Comparison of ENCODE assay signal across 19 mouse cellular contexts in genomic region chr12:102057979-102058378, GRCm38 (mm10).
DNase-seq lines count a peak whose midpoint lies in the region; ATAC-seq lines count a peak whose summit lies in the region.
"Had no signal": no experiment of that assay in that cellular context is flagged by ENCODE, and none has a peak within 500 bp of the region (broad histone marks: within the 10 kb centered on the region; RNA-seq: fewer than 3 reads in every experiment).

No protein-coding gene starts in this region.

- H3K27me3 ChIP-seq in forebrain, embryonic 13.5 days: no peaks in the 10 kb centered on the region
- no peaks in the 10 kb centered on the region for H3K27me3 ChIP-seq in hindbrain, embryonic 12.5 days
- no peaks in the 10 kb centered on the region for H3K27me3 ChIP-seq in midbrain, embryonic 12.5 days
- H3K27me3 ChIP-seq: heart, embryonic 13.5 days had no signal

- peaks cover 19% of the 10 kb centered on the region for H3K4me1 ChIP-seq in forebrain, embryonic 13.5 days
- H3K4me1 ChIP-seq in hindbrain, embryonic 12.5 days: peaks cover 20% of the 10 kb centered on the region
- peaks cover 18% of the 10 kb centered on the region for H3K4me1 ChIP-seq in midbrain, embryonic 12.5 days

- H3K36me3 ChIP-seq in forebrain, embryonic 13.5 days (ENCODE audit: poor library complexity, severe bottlenecking): no peaks in the 10 kb centered on the region
- H3K36me3 ChIP-seq in hindbrain, embryonic 12.5 days: no peaks in the 10 kb centered on the region
- H3K36me3 ChIP-seq in midbrain, embryonic 12.5 days: no peaks in the 10 kb centered on the region
- H3K36me3 ChIP-seq: embryonic facial prominence, embryonic 10.5 days; heart, embryonic 13.5 days had no signal

- 12% methylated on average over 3 of the region's 3 CpGs for WGBS in forebrain, embryonic 13.5 days
- WGBS in hindbrain, embryonic 12.5 days: 40% methylated on average over 3 of the region's 3 CpGs
- WGBS in midbrain, embryonic 12.5 days: 40% methylated on average over 3 of the region's 3 CpGs

- peak; percentile 37; the same call in 1 of the 2 replicates for ATAC-seq in forebrain, embryonic 13.5 days
- peak; percentile 41 for ATAC-seq in hindbrain, embryonic 12.5 days (ENCODE audit: low FRiP score)
- ATAC-seq in midbrain, embryonic 12.5 days (ENCODE audit: low FRiP score, low read depth): peak; percentile 74
- no peak for ATAC-seq in megakaryocyte progenitor cell, adult 5-6 weeks (replicated peaks; ENCODE audit: poor library complexity)
- ATAC-seq: intestine, postnatal 0 days; lung, postnatal 0 days had no signal

- no peak overlapping the region for H3K9ac ChIP-seq in forebrain, embryonic 13.5 days
- no peak overlapping the region for H3K9ac ChIP-seq in hindbrain, embryonic 12.5 days
- no peak overlapping the region for H3K9ac ChIP-seq in midbrain, embryonic 12.5 days (replicated peaks)
- H3K9ac ChIP-seq: heart, embryonic 13.5 days; liver, embryonic 14.5 days had no signal

- H3K27ac ChIP-seq in forebrain, embryonic 13.5 days: peak overlapping the region; percentile 73
- H3K27ac ChIP-seq in hindbrain, embryonic 12.5 days: peak overlapping the region; percentile 64
- peak overlapping the region; percentile 77 for H3K27ac ChIP-seq in midbrain, embryonic 12.5 days (replicated peaks)
- H3K27ac ChIP-seq: embryonic facial prominence, embryonic 10.5 days; heart, embryonic 13.5 days; kidney, postnatal 0 days; layer of hippocampus, adult 2 months; liver, embryonic 14.5 days had no signal

- H3K9me3 ChIP-seq in forebrain, embryonic 13.5 days (replicated peaks): no peaks in the 10 kb centered on the region
- no peaks in the 10 kb centered on the region for H3K9me3 ChIP-seq in hindbrain, embryonic 12.5 days (replicated peaks)
- no peaks in the 10 kb centered on the region for H3K9me3 ChIP-seq in midbrain, embryonic 12.5 days
- H3K9me3 ChIP-seq: embryonic facial prominence, embryonic 10.5 days; heart, embryonic 13.5 days had no signal

- H3K4me3 ChIP-seq in forebrain, embryonic 13.5 days: no peak overlapping the region
- no peak overlapping the region for H3K4me3 ChIP-seq in hindbrain, embryonic 12.5 days
- H3K4me3 ChIP-seq in midbrain, embryonic 12.5 days: no peak overlapping the region
- H3K4me3 ChIP-seq: embryonic facial prominence, embryonic 10.5 days; erythroblast, embryonic 14.5 days; heart, embryonic 13.5 days; layer of hippocampus, adult 2 months had no signal

- peak overlapping the region; percentile 6; the same call in 1 of the 2 replicates for H3K4me2 ChIP-seq in forebrain, embryonic 13.5 days
- H3K4me2 ChIP-seq in hindbrain, embryonic 12.5 days (replicated peaks): no peak overlapping the region
- 0 out of 2 replicates have a peak overlapping the region, but pooled peaks have one; percentile 23 for H3K4me2 ChIP-seq in midbrain, embryonic 12.5 days (replicated peaks)
- H3K4me2 ChIP-seq: heart, embryonic 13.5 days had no signal

- peak; percentile 40 for DNase-seq in retina, embryonic 14.5 days (ENCODE audit: low spot score)
- DNase-seq in ovary, adult 18-20 months (ENCODE audit: low spot score): no peak
- no peak for DNase-seq in ovary, postnatal 14 days (ENCODE audit: low spot score)
- DNase-seq: adrenal gland, postnatal 14 days; B cell, adult 2 months; heart, postnatal 4 days; thymus, postnatal 4 days had no signal
